Mouse (Mus musculus) midbrain, embryonic 13.5 days (tissue): ENCODE results near the gene Brat1. TPM values are rescaled to one million over a fixed set of nuclear protein-coding genes. Genes with fewer than 3 reads are reported as not detected.
A peak's percentile ranks its signal among the peaks of the same experiment; 100 is the strongest.

Experiments used
- ATAC-seq: fragments of 200-750 bp; cut with Nextera tagmentation; 2 replicates; pipeline ENCODE4 v1.8.0; 2017; ENCODE audit warnings: mild to moderate bottlenecking, moderate TSS enrichment, moderate library complexity
- H3K27ac ChIP-seq: fragments of 300-500 bp; sonication (generic); 2 replicates; pipeline ENCODE4 v1.5.1; 2015; ENCODE audit warnings: inconsistent platforms, mild to moderate bottlenecking, moderate library complexity
- H3K27me3 ChIP-seq: fragments of 300-500 bp; sonication (generic); 2 replicates; pipeline ENCODE4 v1.6.1; 2015; ENCODE audit warnings: mild to moderate bottlenecking, inconsistent platforms
- H3K36me3 ChIP-seq: fragments of 300-500 bp; sonication (generic); 2 replicates; pipeline ENCODE4 v1.6.1; 2015; ENCODE audit warnings: mild to moderate bottlenecking, inconsistent platforms
- H3K4me1 ChIP-seq: fragments of 300-500 bp; sonication (generic); replicated peaks from 2 replicates; pipeline ENCODE4 v1.6.1; 2015; ENCODE audit warnings: inconsistent platforms
- H3K4me2 ChIP-seq: fragments of 300-500 bp; sonication (generic); replicated peaks from 2 replicates; pipeline ENCODE4 v1.6.1; 2015; ENCODE audit warnings: moderate library complexity, mild to moderate bottlenecking, inconsistent platforms
- H3K4me3 ChIP-seq: fragments of 300-500 bp; sonication (generic); replicated peaks from 2 replicates; pipeline ENCODE4 v1.5.1; 2015; ENCODE audit warnings: mild to moderate bottlenecking, inconsistent platforms
- H3K9ac ChIP-seq: fragments of 300-500 bp; sonication (generic); replicated peaks from 2 replicates; pipeline ENCODE4 v1.6.1; 2015; ENCODE audit warnings: mild to moderate bottlenecking, inconsistent platforms
- H3K9me3 ChIP-seq: fragments of 300-500 bp; sonication (generic); 2 replicates; pipeline ENCODE4 v1.6.1; 2016; ENCODE audit warnings: mild to moderate bottlenecking, inconsistent platforms
- WGBS: fragments of 180-500 bp; shearing (Covaris S2); methylation state at CpG from one replicate; pipeline ENCODE4 v1.1.7; 2015; 5-methylcytosine and 5-hydroxymethylcytosine counted together
- polyA plus RNA-seq: library from polyadenylated mRNA; unstranded; fragments of >200 nt; fragmentation: Nextera tagmentation; extraction: Ambion mirVana; gene quantifications from 2 replicates; pipeline ENCODE4 v1.2.1, GENCODE M21; 2015

Gene Brat1
- polyA plus RNA-seq, 1 experiment from 2014 or later: 22.4 TPM

- 0 out of 2 replicates have a peak, but pooled peaks cover 3% of the 10 kb centered on the region for H3K4me1 ChIP-seq
- H3K36me3 ChIP-seq: peaks cover 79% of the 10 kb centered on the region
- H3K4me2 ChIP-seq: no peak overlapping the region
- H3K9ac ChIP-seq: no peak overlapping the region
- peak overlapping the region; percentile 51 for H3K27ac ChIP-seq
- H3K4me3 ChIP-seq: no peak overlapping the region
- H3K9me3 ChIP-seq: no peaks in the 10 kb centered on the region
- WGBS: 72% methylated on average over 11 of the region's 11 CpGs
- 0 out of 2 replicates have a peak, but pooled peaks have one; percentile 55 for ATAC-seq
- H3K27me3 ChIP-seq: no peaks in the 10 kb centered on the region
Measured at GRCm38 (mm10) chr5:140675079-140675478, 29.7 kb upstream of the Brat1 start.

- Histone ChIP-seq H3K4me3 (no peak overlapping the region), H3K27me3 (no peaks in the 10 kb centered on the region), H3K9me3 (no peaks in the 10 kb centered on the region), H3K36me3 (peaks cover 74% of the 10 kb centered on the region), H3K4me1 (0 out of 2 replicates have a peak, but pooled peaks cover 3% of the 10 kb centered on the region), H3K4me2 (no peak overlapping the region), H3K9ac (no peak overlapping the region), H3K27ac (no peak overlapping the region)
- ATAC-seq: no peak
- 87% methylated on average over 11 of the region's 11 CpGs for WGBS
Measured at GRCm38 (mm10) chr5:140675640-140676039, 29.2 kb upstream of the Brat1 start.

- 94% methylated on average over 6 of the region's 6 CpGs for WGBS
Measured at GRCm38 (mm10) chr5:140677137-140677536, 27.7 kb upstream of the Brat1 start.

GRCm38 (mm10) chr5:140680051-140680450 is 24.8 kb upstream of the Brat1 start:
- H3K4me3 ChIP-seq: no peak overlapping the region
- H3K27me3 ChIP-seq: no peaks in the 10 kb centered on the region
- WGBS: 85% methylated on average over 6 of the region's 6 CpGs
- H3K36me3 ChIP-seq: peaks cover 53% of the 10 kb centered on the region
- H3K4me1 ChIP-seq: peaks cover 8% of the 10 kb centered on the region; the same call in 1 of the 2 replicates
- H3K9me3 ChIP-seq: no peaks in the 10 kb centered on the region
- no peak overlapping the region for H3K4me2 ChIP-seq
- H3K9ac ChIP-seq: no peak overlapping the region
- no peak overlapping the region for H3K27ac ChIP-seq
- no peak for ATAC-seq

More at GRCm38 (mm10) chr5:140677137-140677536, 27.7 kb upstream of the Brat1 start:
- Histone ChIP-seq H3K27me3 (no peaks in the 10 kb centered on the region), H3K4me2 (no peak overlapping the region), H3K9ac (no peak overlapping the region), H3K27ac (no peak overlapping the region), H3K36me3 (peaks cover 68% of the 10 kb centered on the region), H3K9me3 (no peaks in the 10 kb centered on the region), H3K4me3 (no peak overlapping the region), H3K4me1 (0 out of 2 replicates have a peak, but pooled peaks cover 3% of the 10 kb centered on the region)
- no peak for ATAC-seq

- Histone ChIP-seq H3K36me3 (peaks cover 53% of the 10 kb centered on the region), H3K4me3 (no peak overlapping the region), H3K9ac (no peak overlapping the region), H3K9me3 (no peaks in the 10 kb centered on the region), H3K4me2 (no peak overlapping the region), H3K27ac (no peak overlapping the region), H3K27me3 (no peaks in the 10 kb centered on the region), H3K4me1 (peaks cover 7% of the 10 kb centered on the region; the same call in 1 of the 2 replicates)
- 100% methylated on average over 1 of the region's 1 CpGs for WGBS
- ATAC-seq: no peak
Measured at GRCm38 (mm10) chr5:140680950-140681349, 23.9 kb upstream of the Brat1 start.

- H3K9me3 ChIP-seq: no peaks in the 10 kb centered on the region
- no peaks in the 10 kb centered on the region for H3K27me3 ChIP-seq
- H3K36me3 ChIP-seq: peaks cover 53% of the 10 kb centered on the region
- no peak overlapping the region for H3K4me2 ChIP-seq
- 97% methylated on average over 6 of the region's 6 CpGs for WGBS
- peaks cover 7% of the 10 kb centered on the region; the same call in 1 of the 2 replicates for H3K4me1 ChIP-seq
- no peak for ATAC-seq
- H3K9ac ChIP-seq: no peak overlapping the region
- H3K27ac ChIP-seq: no peak overlapping the region
- H3K4me3 ChIP-seq: no peak overlapping the region
Measured at GRCm38 (mm10) chr5:140682113-140682512, 22.7 kb upstream of the Brat1 start.

GRCm38 (mm10) chr5:140684343-140685148 is 20.3 kb upstream of the Brat1 start:
- Histone ChIP-seq H3K4me3 (no peak overlapping the region), H3K27me3 (no peaks in the 10 kb centered on the region), H3K4me2 (no peak overlapping the region), H3K4me1 (peaks cover 7% of the 10 kb centered on the region; the same call in 1 of the 2 replicates), H3K9me3 (no peaks in the 10 kb centered on the region), H3K9ac (no peak overlapping the region), H3K36me3 (peaks cover 54% of the 10 kb centered on the region), H3K27ac (no peak overlapping the region)
- 61% methylated on average over 16 of the region's 16 CpGs for WGBS
- ATAC-seq: peak; percentile 74

- no peak overlapping the region for H3K4me3 ChIP-seq
- peaks cover 7% of the 10 kb centered on the region; the same call in 1 of the 2 replicates for H3K4me1 ChIP-seq
- H3K9me3 ChIP-seq: no peaks in the 10 kb centered on the region
- no peak overlapping the region for H3K9ac ChIP-seq
- ATAC-seq: no peak
- no peak overlapping the region for H3K4me2 ChIP-seq
- peaks cover 76% of the 10 kb centered on the region for H3K36me3 ChIP-seq
- no peaks in the 10 kb centered on the region for H3K27me3 ChIP-seq
- H3K27ac ChIP-seq: no peak overlapping the region
- 94% methylated on average over 3 of the region's 3 CpGs for WGBS
Measured at GRCm38 (mm10) chr5:140688434-140688833, 16.4 kb upstream of the Brat1 start.

GRCm38 (mm10) chr5:140695987-140696386 is 8.8 kb upstream of the Brat1 start:
- Histone ChIP-seq H3K4me1 (peaks cover 23% of the 10 kb centered on the region), H3K4me2 (no peak overlapping the region), H3K36me3 (peaks cover 66% of the 10 kb centered on the region), H3K9me3 (no peaks in the 10 kb centered on the region), H3K4me3 (no peak overlapping the region), H3K27me3 (no peaks in the 10 kb centered on the region), H3K9ac (0 out of 2 replicates have a peak overlapping the region, but pooled peaks have one; percentile 6), H3K27ac (no peak overlapping the region)
- no peak for ATAC-seq
- WGBS: 90% methylated on average over 7 of the region's 7 CpGs

- 81% methylated on average over 9 of the region's 9 CpGs for WGBS
- H3K27ac ChIP-seq: no peak overlapping the region
- peaks cover 42% of the 10 kb centered on the region for H3K4me1 ChIP-seq
- no peaks in the 10 kb centered on the region for H3K9me3 ChIP-seq
- no peak overlapping the region for H3K4me2 ChIP-seq
- H3K36me3 ChIP-seq: peaks cover 32% of the 10 kb centered on the region
- no peak for ATAC-seq
- H3K27me3 ChIP-seq: no peaks in the 10 kb centered on the region
- H3K4me3 ChIP-seq: no peak overlapping the region
- peak overlapping the region; percentile 10; the same call in 1 of the 2 replicates for H3K9ac ChIP-seq
Measured at GRCm38 (mm10) chr5:140699776-140700175, 5.0 kb upstream of the Brat1 start.

- under 1% methylated on average over 25 of the region's 25 CpGs for WGBS
- peaks cover 17% of the 10 kb centered on the region for H3K36me3 ChIP-seq
- H3K4me2 ChIP-seq: peak overlapping the region; percentile 80
- no peak; the same call in 1 of the 2 replicates for ATAC-seq
- H3K9ac ChIP-seq: peak overlapping the region; percentile 91
- H3K27me3 ChIP-seq: no peaks in the 10 kb centered on the region
- H3K4me1 ChIP-seq: peaks cover 56% of the 10 kb centered on the region
- H3K27ac ChIP-seq: peak overlapping the region; percentile 91
- H3K4me3 ChIP-seq: peak overlapping the region; percentile 85
- H3K9me3 ChIP-seq: no peaks in the 10 kb centered on the region
Measured at GRCm38 (mm10) chr5:140701661-140702060, 3.1 kb upstream of the Brat1 start.

- no peaks in the 10 kb centered on the region for H3K27me3 ChIP-seq
- H3K27ac ChIP-seq: peak within 1 kb of the TSS; percentile 91
- H3K9ac ChIP-seq: peak within 1 kb of the TSS; percentile 91
- H3K9me3 ChIP-seq: no peaks in the 10 kb centered on the region
- ATAC-seq: peak; percentile 80
- peaks cover 14% of the 10 kb centered on the region for H3K36me3 ChIP-seq
- H3K4me1 ChIP-seq: peaks cover 57% of the 10 kb centered on the region
- peak within 1 kb of the TSS; percentile 85 for H3K4me3 ChIP-seq
- WGBS: 0% methylated on average over 33 of the region's 33 CpGs
- H3K4me2 ChIP-seq: peak within 1 kb of the TSS; percentile 80
Measured at GRCm38 (mm10) chr5:140702103-140702513, 2.7 kb upstream of the Brat1 start, which contains the start of gene Iqce. Gene Iqce, minus strand, starts transcription at chr5:140702378.
